Mouse (Mus musculus) liver, embryonic 12.5 days (tissue): Measurements from ENCODE around the gene Gtf2e1. TPM values are rescaled to one million over a fixed set of nuclear protein-coding genes. Genes with fewer than 3 reads are reported as not detected.

Experiments used
- ATAC-seq: fragments of 200-750 bp; cut with Nextera tagmentation; 2 replicates; pipeline ENCODE4 v1.8.0; 2017; ENCODE audit warnings: moderate number of reproducible peaks, mild to moderate bottlenecking, moderate library complexity
- H3K27ac ChIP-seq: fragments of 300-500 bp; sonication (generic); 2 replicates; pipeline ENCODE4 v1.5.1; 2016; ENCODE audit warnings: mild to moderate bottlenecking
- H3K27me3 ChIP-seq: fragments of 300-500 bp; sonication (generic); replicated peaks from 2 replicates; pipeline ENCODE4 v1.6.1; 2016; ENCODE audit warnings: mild to moderate bottlenecking, moderate library complexity
- H3K36me3 ChIP-seq: fragments of 300-500 bp; sonication (generic); 2 replicates; pipeline ENCODE4 v1.6.1; 2016; ENCODE audit warnings: mild to moderate bottlenecking, moderate library complexity
- H3K4me1 ChIP-seq: fragments of 300-500 bp; sonication (generic); 2 replicates; pipeline ENCODE4 v1.6.1; 2016
- H3K4me2 ChIP-seq: fragments of 300-500 bp; sonication (generic); 2 replicates; pipeline ENCODE4 v1.6.1; 2016; ENCODE audit warnings: mild to moderate bottlenecking, moderate library complexity
- H3K4me3 ChIP-seq: fragments of 300-500 bp; sonication (generic); 2 replicates; pipeline ENCODE4 v1.5.1; 2016; ENCODE audit warnings: mild to moderate bottlenecking, moderate library complexity
- H3K9ac ChIP-seq: fragments of 300-500 bp; sonication (generic); 2 replicates; pipeline ENCODE4 v1.6.1; 2016; ENCODE audit warnings: mild to moderate bottlenecking, moderate library complexity
- H3K9me3 ChIP-seq: fragments of 300-500 bp; sonication (generic); replicated peaks from 2 replicates; pipeline ENCODE4 v1.6.1; 2016; ENCODE audit warnings: mild to moderate bottlenecking, moderate library complexity
- WGBS: fragments of 180-500 bp; shearing (Covaris S2); methylation state at CpG from one replicate; pipeline ENCODE4 v1.1.7; 2016; ENCODE audit not compliant: insufficient replicate concordance; 5-methylcytosine and 5-hydroxymethylcytosine counted together
- polyA plus RNA-seq: library from polyadenylated mRNA; unstranded; fragments of >200 nt; fragmentation: Nextera tagmentation; extraction: Ambion mirVana; gene quantifications from 2 replicates; pipeline ENCODE4 v1.2.1, GENCODE M21; 2016

The Gtf2e1 gene
- polyA plus RNA-seq, 1 experiment from 2014 or later = 18.1 TPM

- Histone ChIP-seq H3K9ac (no peak overlapping the region), H3K4me3 (no peak overlapping the region), H3K4me1 (no peaks in the 10 kb centered on the region), H3K36me3 (no peaks in the 10 kb centered on the region), H3K27ac (no peak overlapping the region), H3K9me3 (no peaks in the 10 kb centered on the region), H3K4me2 (no peak overlapping the region), H3K27me3 (no peaks in the 10 kb centered on the region)
- no peak for ATAC-seq
- WGBS = 65% methylated on average over 6 of the region's 6 CpGs
These were observed 75.6 kb downstream of the Gtf2e1 start for GRCm38 (mm10) chr16:37463981-37464380.

- Histone ChIP-seq H3K4me2 (no peak overlapping the region), H3K27me3 (no peaks in the 10 kb centered on the region), H3K9ac (no peak overlapping the region), H3K27ac (no peak overlapping the region), H3K9me3 (no peaks in the 10 kb centered on the region), H3K4me1 (no peaks in the 10 kb centered on the region), H3K36me3 (no peaks in the 10 kb centered on the region), H3K4me3 (no peak overlapping the region)
- 53% methylated on average over 4 of the region's 4 CpGs for WGBS
- ATAC-seq = no peak
These were observed 76.7 kb downstream of the Gtf2e1 start for GRCm38 (mm10) chr16:37462886-37463285.

GRCm38 (mm10) chr16:37461601-37462000 is 78.0 kb downstream of the Gtf2e1 start:
- Histone ChIP-seq H3K36me3 (no peaks in the 10 kb centered on the region), H3K9ac (no peak overlapping the region), H3K4me1 (no peaks in the 10 kb centered on the region), H3K27me3 (no peaks in the 10 kb centered on the region), H3K4me2 (no peak overlapping the region), H3K4me3 (no peak overlapping the region), H3K27ac (no peak overlapping the region), H3K9me3 (no peaks in the 10 kb centered on the region)
- 72% methylated on average over 4 of the region's 4 CpGs for WGBS
- ATAC-seq = no peak

Other genes with a start within 250 kb of the Gtf2e1 start
- 0.08 and 0.19 TPM in 2 replicates for gene Stxbp5l, start 154.8 kb downstream of the Gtf2e1 start, polyA plus RNA-seq
- gene Rabl3, start 96 bp upstream of the Gtf2e1 start, polyA plus RNA-seq = 19.8 and 20.8 TPM in 2 replicates
- gene Hgd, start 40.4 kb upstream of the Gtf2e1 start, polyA plus RNA-seq = 17.8 and 19.5 TPM in 2 replicates
- 52.4 and 56.6 TPM in 2 replicates for gene Ndufb4, start 114.7 kb upstream of the Gtf2e1 start, polyA plus RNA-seq
- gene Fstl1, start 237.1 kb upstream of the Gtf2e1 start, polyA plus RNA-seq = 44.7 and 54.2 TPM in 2 replicates